Mouse (Mus musculus) heart, embryonic 12.5 days (tissue): ENCODE results near the gene Cfap57. TPM values are rescaled to one million over a fixed set of nuclear protein-coding genes. Genes with fewer than 3 reads are reported as not detected.
A peak's percentile ranks its signal among the peaks of the same experiment; 100 is the strongest.
"Not testable (repeated sequence)": the region's sequence is repeated elsewhere in the genome, so short reads cannot be mapped to it uniquely, and the experiment has no call there.

Experiments
- ATAC-seq: fragments of 200-750 bp; cut with Nextera tagmentation; 2 replicates; pipeline ENCODE4 v1.8.0; 2017; ENCODE audit warnings: moderate TSS enrichment, moderate library complexity; ENCODE audit not compliant: insufficient number of reproducible peaks, low FRiP score
- H3K27ac ChIP-seq: fragments of 300-500 bp; sonication (generic); 2 replicates; pipeline ENCODE4 v1.5.1; 2016; ENCODE audit warnings: mild to moderate bottlenecking, moderate library complexity; ENCODE audit not compliant: poor library complexity, severe bottlenecking
- H3K27me3 ChIP-seq: fragments of 300-500 bp; sonication (generic); replicated peaks from 2 replicates; pipeline ENCODE4 v1.6.1; 2016; ENCODE audit warnings: mild to moderate bottlenecking, moderate library complexity
- H3K36me3 ChIP-seq: fragments of 300-500 bp; sonication (generic); 2 replicates; pipeline ENCODE4 v1.6.1; 2016; ENCODE audit warnings: mild to moderate bottlenecking, moderate library complexity
- H3K4me1 ChIP-seq: fragments of 300-500 bp; sonication (generic); replicated peaks from 2 replicates; pipeline ENCODE4 v1.6.1; 2016; ENCODE audit warnings: mild to moderate bottlenecking
- H3K4me2 ChIP-seq: fragments of 300-500 bp; sonication (generic); 2 replicates; pipeline ENCODE4 v1.6.1; 2016; ENCODE audit warnings: mild to moderate bottlenecking, moderate library complexity
- H3K4me3 ChIP-seq: fragments of 300-500 bp; sonication (generic); 2 replicates; pipeline ENCODE4 v1.5.1; 2016; ENCODE audit warnings: mild to moderate bottlenecking
- H3K9ac ChIP-seq: fragments of 300-500 bp; sonication (generic); 2 replicates; pipeline ENCODE4 v1.6.1; 2016; ENCODE audit warnings: mild to moderate bottlenecking, moderate library complexity
- H3K9me3 ChIP-seq: fragments of 300-500 bp; sonication (generic); replicated peaks from 2 replicates; pipeline ENCODE4 v1.6.1; 2016; ENCODE audit warnings: mild to moderate bottlenecking, moderate library complexity
- WGBS: fragments of 180-500 bp; shearing (Covaris S2); methylation state at CpG from one replicate; pipeline ENCODE4 v1.1.7; 2016; 5-methylcytosine and 5-hydroxymethylcytosine counted together
- polyA plus RNA-seq: library from polyadenylated mRNA; unstranded; fragments of >200 nt; fragmentation: Nextera tagmentation; extraction: Ambion mirVana; gene quantifications from 2 replicates; pipeline ENCODE4 v1.2.1, GENCODE M21; 2016

Gene Cfap57
- polyA plus RNA-seq, 1 experiment from 2014 or later: 0.80 TPM

GRCm38 (mm10) chr4:118564062-118564925 is 56.3 kb downstream of the Cfap57 start:
- Histone ChIP-seq H3K4me2 (no peak overlapping the region), H3K9ac (no peak overlapping the region), H3K27me3 (peaks cover 21% of the 10 kb centered on the region), H3K36me3 (no peaks in the 10 kb centered on the region), H3K4me1 (no peaks in the 10 kb centered on the region), H3K27ac (no peak overlapping the region), H3K4me3 (no peak overlapping the region), H3K9me3 (0 out of 2 replicates have a peak, but pooled peaks cover 5% of the 10 kb centered on the region)
- WGBS: 78% methylated on average over 13 of the region's 13 CpGs
- no peak for ATAC-seq

- H3K27me3 ChIP-seq: 0 out of 2 replicates have a peak, but pooled peaks cover 9% of the 10 kb centered on the region
- WGBS: 66% methylated on average over 3 of the region's 3 CpGs
- H3K27ac ChIP-seq: no peak overlapping the region
- peak; percentile 45; the same call in 1 of the 2 replicates for ATAC-seq
- H3K4me1 ChIP-seq: no peaks in the 10 kb centered on the region
- H3K9ac ChIP-seq: no peak overlapping the region
- H3K4me2 ChIP-seq: no peak overlapping the region
- no peaks in the 10 kb centered on the region for H3K36me3 ChIP-seq
- H3K9me3 ChIP-seq: peaks cover under 1% of the 10 kb centered on the region
- no peak overlapping the region for H3K4me3 ChIP-seq
These were observed 67.4 kb downstream of the Cfap57 start for GRCm38 (mm10) chr4:118553039-118553649.

- not testable (repeated sequence) for H3K9ac ChIP-seq, H3K27me3 ChIP-seq, ATAC-seq, H3K27ac ChIP-seq, H3K4me2 ChIP-seq, H3K9me3 ChIP-seq, H3K4me3 ChIP-seq, H3K36me3 ChIP-seq, H3K4me1 ChIP-seq
- WGBS: 81% methylated on average over 10 of the region's 10 CpGs
These were observed 72.5 kb downstream of the Cfap57 start for GRCm38 (mm10) chr4:118548130-118548480.

GRCm38 (mm10) chr4:118547424-118548129 is 73.0 kb downstream of the Cfap57 start:
- not testable (repeated sequence) for ATAC-seq, H3K4me2 ChIP-seq

GRCm38 (mm10) chr4:118544441-118545127 is 76.0 kb downstream of the Cfap57 start:
- no peaks in the 10 kb centered on the region for H3K36me3 ChIP-seq
- H3K4me2 ChIP-seq: peak overlapping the region; percentile 78; the same call in 1 of the 2 replicates
- 74% methylated on average over 14 of the region's 14 CpGs for WGBS
- peaks cover 15% of the 10 kb centered on the region for H3K4me1 ChIP-seq
- no peak overlapping the region for H3K27ac ChIP-seq
- no peak overlapping the region for H3K4me3 ChIP-seq
- peaks cover 15% of the 10 kb centered on the region for H3K27me3 ChIP-seq
- no peak for ATAC-seq
- H3K9me3 ChIP-seq: peaks cover 4% of the 10 kb centered on the region
- no peak overlapping the region for H3K9ac ChIP-seq

More at GRCm38 (mm10) chr4:118547424-118548129, 73.0 kb downstream of the Cfap57 start:
- H3K4me1 ChIP-seq: peaks cover 13% of the 10 kb centered on the region
- not testable (repeated sequence) for H3K4me3 ChIP-seq, H3K9ac ChIP-seq, H3K27me3 ChIP-seq, H3K27ac ChIP-seq, H3K36me3 ChIP-seq, H3K9me3 ChIP-seq
- WGBS: 83% methylated on average over 23 of the region's 23 CpGs

GRCm38 (mm10) chr4:118543592-118544260 is 76.9 kb downstream of the Cfap57 start, which contains the start of gene Tmem125:
Gene Tmem125, minus strand, starts transcription at chr4:118544044.
- Histone ChIP-seq H3K4me1 (peaks cover 15% of the 10 kb centered on the region), H3K36me3 (no peaks in the 10 kb centered on the region), H3K4me3 (peak within 1 kb of the TSS; percentile 45), H3K9me3 (peaks cover 4% of the 10 kb centered on the region), H3K27ac (no peak within 1 kb of the TSS), H3K4me2 (peak within 1 kb of the TSS; percentile 78), H3K27me3 (peaks cover 18% of the 10 kb centered on the region), H3K9ac (peak within 1 kb of the TSS; percentile 35)
- WGBS: 1% methylated on average over 24 of the region's 24 CpGs
- peak; percentile 70 for ATAC-seq

GRCm38 (mm10) chr4:118543158-118543530 is 77.4 kb downstream of the Cfap57 start:
- H3K27me3 ChIP-seq: peaks cover 23% of the 10 kb centered on the region

GRCm38 (mm10) chr4:118542510-118543157 is 77.9 kb downstream of the Cfap57 start:
- no peaks in the 10 kb centered on the region for H3K9me3 ChIP-seq
- no peaks in the 10 kb centered on the region for H3K36me3 ChIP-seq
- H3K9ac ChIP-seq: peak overlapping the region; percentile 35
- WGBS: 48% methylated on average over 9 of the region's 9 CpGs
- peak overlapping the region; percentile 78 for H3K4me2 ChIP-seq
- peaks cover 15% of the 10 kb centered on the region for H3K4me1 ChIP-seq
- ATAC-seq: no peak
- no peak overlapping the region for H3K27ac ChIP-seq
- peak overlapping the region; percentile 45 for H3K4me3 ChIP-seq
- peaks cover 25% of the 10 kb centered on the region for H3K27me3 ChIP-seq

More at GRCm38 (mm10) chr4:118543158-118543530, 77.4 kb downstream of the Cfap57 start:
- WGBS: 15% methylated on average over 13 of the region's 13 CpGs
- Histone ChIP-seq H3K4me3 (peak overlapping the region; percentile 45), H3K9ac (peak overlapping the region; percentile 35), H3K4me1 (peaks cover 15% of the 10 kb centered on the region), H3K27ac (no peak overlapping the region), H3K9me3 (peaks cover 3% of the 10 kb centered on the region), H3K36me3 (no peaks in the 10 kb centered on the region), H3K4me2 (peak overlapping the region; percentile 78)
- no peak for ATAC-seq

- H3K4me1 ChIP-seq: peaks cover 15% of the 10 kb centered on the region
- 36% methylated on average over 10 of the region's 10 CpGs for WGBS
- no peak overlapping the region for H3K27ac ChIP-seq
These were observed 80.7 kb downstream of the Cfap57 start for GRCm38 (mm10) chr4:118539904-118540303.

GRCm38 (mm10) chr4:118537801-118538200 is 82.8 kb downstream of the Cfap57 start:
- H3K36me3 ChIP-seq: no peaks in the 10 kb centered on the region
- H3K4me2 ChIP-seq: no peak overlapping the region
- no peaks in the 10 kb centered on the region for H3K9me3 ChIP-seq
- WGBS: 31% methylated on average over 6 of the region's 6 CpGs
- H3K4me1 ChIP-seq: peaks cover 5% of the 10 kb centered on the region; the same call in 1 of the 2 replicates
- no peak overlapping the region for H3K27ac ChIP-seq
- no peak overlapping the region for H3K9ac ChIP-seq
- no peak for ATAC-seq
- H3K27me3 ChIP-seq: peaks cover 33% of the 10 kb centered on the region
- H3K4me3 ChIP-seq: no peak overlapping the region

More at GRCm38 (mm10) chr4:118539904-118540303, 80.7 kb downstream of the Cfap57 start:
- Histone ChIP-seq H3K9me3 (no peaks in the 10 kb centered on the region), H3K4me3 (no peak overlapping the region), H3K9ac (no peak overlapping the region), H3K4me2 (no peak overlapping the region), H3K27me3 (peaks cover 29% of the 10 kb centered on the region), H3K36me3 (no peaks in the 10 kb centered on the region)
- no peak for ATAC-seq
